In genomic region chr6:89644271-89645075, GRCm38 (mm10) we compare ENCODE assay signal across 7 mouse cellular contexts. TPM values are rescaled to one million over a fixed set of nuclear protein-coding genes. Genes with fewer than 3 reads are reported as not detected.
DNase-seq lines count a peak whose midpoint lies in the region; ATAC-seq lines count a peak whose summit lies in the region.

No protein-coding gene starts in this region.

- peak overlapping the region; percentile 63 for H3K9ac ChIP-seq in intestine, embryonic 14.5 days (ENCODE audit: low read length)

- intact Hi-C loops in left cerebral cortex, postnatal 14 days (cut with DNase I): no loop called here

- peak overlapping the region; percentile 80 for H3K4me2 ChIP-seq in intestine, embryonic 14.5 days (ENCODE audit: low read length)

- H3K4me3 ChIP-seq in intestine, embryonic 14.5 days (ENCODE audit: low read depth, low read length): peak overlapping the region; percentile 64

- ATAC-seq in intestine, embryonic 14.5 days (replicated peaks; ENCODE audit: low FRiP score, low TSS enrichment, low read depth): peak; percentile 97

- no peaks in the 10 kb centered on the region for H3K9me3 ChIP-seq in intestine, embryonic 14.5 days (ENCODE audit: control insufficient read depth, low read length)

- no peaks in the 10 kb centered on the region for H3K27me3 ChIP-seq in intestine, embryonic 14.5 days (replicated peaks; ENCODE audit: control insufficient read depth, insufficient read depth, low read length)

- H3K27ac ChIP-seq in intestine, embryonic 14.5 days (ENCODE audit: low read depth): peak overlapping the region; percentile 91

- 0 out of 2 replicates have a peak, but pooled peaks cover 5% of the 10 kb centered on the region for H3K4me1 ChIP-seq in intestine, embryonic 14.5 days (replicated peaks; ENCODE audit: control insufficient read depth, insufficient read depth, low read length)

- WGBS in intestine, embryonic 14.5 days: 1% methylated on average over 41 of the region's 41 CpGs

- DNase-seq in adrenal gland, adult 18-20 months (ENCODE audit: low spot score in 2 of 2): peak; percentile 87 to 90
- peak; percentile 95 for DNase-seq in embryo, embryonic 11 days
- peak; percentile 89 for DNase-seq in gastrocnemius, postnatal 25 days
- DNase-seq in intestine, embryonic 14.5 days (ENCODE audit: low spot score): peak; percentile 98
- DNase-seq in left cerebral cortex, postnatal 14 days (ENCODE audit: low spot score in 2 of 2): peak; percentile 70 to 78
- peak; percentile 94 for DNase-seq in mesoderm, embryonic 11.5 days (ENCODE audit: low read depth, low spot score)
- peak; percentile 67 to 69 for DNase-seq in right cerebral cortex, postnatal 36 days (ENCODE audit: low spot score in 2 of 2)

- H3K36me3 ChIP-seq in intestine, embryonic 14.5 days (ENCODE audit: control insufficient read depth, insufficient read depth, low read length): no peaks in the 10 kb centered on the region

RNA-seq across cellular contexts. Expression of gene Txnrd3, which starts 0.7 kb away (rescaled TPM):
- total RNA-seq in adrenal gland, adult 18-20 months (2021): 10 to 100 TPM; 10.2 to 10.7 TPM
- total RNA-seq in gastrocnemius, postnatal 25 days (2021): 1 to 10 TPM; 4.3 to 4.7 TPM
- 11.4 and 12.0 TPM in 2 replicates for polyA plus RNA-seq in intestine, embryonic 14.5 days (2014; fragmentation: Nextera tagmentation; extraction: Ambion mirVana)
- total RNA-seq in left cerebral cortex, postnatal 14 days (2021): 1 to 10 TPM; 4.8 to 5.2 TPM

RNA-seq across cellular contexts. Expression of gene Chchd6, which starts 49.0 kb away (rescaled TPM):
- 10 to 100 TPM; 30.3 to 51.6 TPM for total RNA-seq in adrenal gland, adult 18-20 months (2021)
- total RNA-seq in gastrocnemius, postnatal 25 days (2021): 1 to 10 TPM; 1.6 to 3.0 TPM
- 57.2 and 59.9 TPM in 2 replicates for polyA plus RNA-seq in intestine, embryonic 14.5 days (2014; fragmentation: Nextera tagmentation; extraction: Ambion mirVana)
- total RNA-seq in left cerebral cortex, postnatal 14 days (2021): 10 to 100 TPM; 86.4 to 86.6 TPM

Comparison
In these comparisons a context has a peak if more than half of its experiments do, and no peak if none do; other contexts are left out.
1. Peak in every context shown above with its lines: DNase-seq, ATAC-seq, H3K4me3 ChIP-seq and H3K27ac ChIP-seq.
2. RNA of gene Chchd6, which starts 49.0 kb away (total RNA-seq): 86.4 to 86.6 TPM in left cerebral cortex, postnatal 14 days and 30.3 to 51.6 TPM in adrenal gland, adult 18-20 months; 1.6 to 3.0 TPM in gastrocnemius, postnatal 25 days; every median in the first group is over 4 times any median in the second.